Comparison of ENCODE assay signal across 28 mouse cellular contexts in the genomic region with DNA sequence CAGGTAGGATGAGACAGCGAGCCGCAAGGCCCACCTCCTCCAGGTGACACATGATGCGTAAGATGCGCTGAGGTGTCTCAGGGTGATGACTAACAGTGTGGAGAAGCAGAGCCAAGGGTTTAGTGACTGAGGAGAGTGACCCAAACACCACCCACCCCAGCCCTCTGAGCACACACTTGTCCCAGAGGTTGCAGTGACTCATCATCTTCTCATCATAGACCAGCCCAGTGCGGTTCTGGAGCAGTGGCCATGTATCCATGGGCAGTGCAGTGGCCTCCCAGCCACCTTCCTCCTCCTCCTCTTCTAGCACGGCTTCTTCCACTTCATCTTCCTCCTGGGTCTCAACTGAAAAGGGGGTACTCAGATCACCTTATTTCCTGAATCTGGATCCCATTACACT. TPM values are rescaled to one million over a fixed set of nuclear protein-coding genes. Genes with fewer than 3 reads are reported as not detected.
"Had no signal": no experiment of that assay in that cellular context is flagged by ENCODE, and none has a peak within 500 bp of the region (broad histone marks: within the 10 kb centered on the region; RNA-seq: fewer than 3 reads in every experiment).

No protein-coding gene starts in this region.

- ATAC-seq: liver, embryonic 12.5 days had no signal

- DNase-seq: kidney, postnatal 10 days; kidney, postnatal 4 days; liver; lung, adult 18-20 months; lung, postnatal 10 days; lung, postnatal 36 days; midbrain, embryonic 14.5 days; thymus, adult 2 months; thymus, postnatal 14 days; thymus, postnatal 4 days had no signal

- H3K36me3 ChIP-seq: liver, embryonic 15.5 days had no signal

- H3K27me3 ChIP-seq: kidney, embryonic 15.5 days; limb, embryonic 13.5 days; liver, embryonic 12.5 days; liver, embryonic 15.5 days; lung, embryonic 15.5 days had no signal

- H3K4me3 ChIP-seq: kidney, embryonic 15.5 days; limb, embryonic 10.5 days; limb, embryonic 13.5 days; liver, embryonic 12.5 days; liver, embryonic 15.5 days; lung, embryonic 15.5 days had no signal

RNA-seq across cellular contexts. Expression of gene Eras, which starts 9.3 kb away (rescaled TPM):
- total RNA-seq: layer of hippocampus, adult 18-20 months; layer of hippocampus, postnatal 14 days; left cerebral cortex, adult 8-10 months; left cerebral cortex, postnatal 14 days; megakaryocyte-erythroid progenitor cell, adult 5-6 weeks; midbrain, postnatal 0 days had no signal
- polyA plus RNA-seq: kidney, embryonic 15.5 days; limb, embryonic 10.5 days; limb, embryonic 13.5 days; liver, embryonic 12.5 days; liver, embryonic 15.5 days; lung, embryonic 15.5 days; midbrain, embryonic 11.5 days; midbrain, embryonic 14.5 days; midbrain, postnatal 0 days; neural tube, embryonic 11.5 days; neural tube, embryonic 14.5 days; small intestine, adult 2 months; stomach, embryonic 14.5 days; stomach, postnatal 0 days; thymus, adult 2 months had no signal

RNA-seq across cellular contexts. Expression of gene Pcsk1n, which starts 18.0 kb away (rescaled TPM):
- total RNA-seq: megakaryocyte-erythroid progenitor cell, adult 5-6 weeks had no signal

RNA-seq across cellular contexts. Expression of gene Gm10490, which starts 28.3 kb away (rescaled TPM):
- total RNA-seq: layer of hippocampus, adult 18-20 months; layer of hippocampus, postnatal 14 days; left cerebral cortex, postnatal 14 days; megakaryocyte-erythroid progenitor cell, adult 5-6 weeks; midbrain, postnatal 0 days had no signal
- polyA plus RNA-seq: kidney, embryonic 15.5 days; limb, embryonic 10.5 days; limb, embryonic 13.5 days; liver, embryonic 12.5 days; liver, embryonic 15.5 days; lung, embryonic 15.5 days; midbrain, embryonic 11.5 days; midbrain, embryonic 14.5 days; midbrain, postnatal 0 days; neural tube, embryonic 11.5 days; neural tube, embryonic 14.5 days; small intestine, adult 2 months; stomach, embryonic 14.5 days; stomach, postnatal 0 days; thymus, adult 2 months had no signal

RNA-seq across cellular contexts. Expression of gene Gm10491, which starts 30.0 kb away (rescaled TPM):
- total RNA-seq: layer of hippocampus, adult 18-20 months; layer of hippocampus, postnatal 14 days; left cerebral cortex, adult 8-10 months; left cerebral cortex, postnatal 14 days; megakaryocyte-erythroid progenitor cell, adult 5-6 weeks; midbrain, postnatal 0 days had no signal
- polyA plus RNA-seq: kidney, embryonic 15.5 days; limb, embryonic 10.5 days; limb, embryonic 13.5 days; liver, embryonic 12.5 days; liver, embryonic 15.5 days; lung, embryonic 15.5 days; midbrain, embryonic 11.5 days; midbrain, embryonic 14.5 days; midbrain, postnatal 0 days; neural tube, embryonic 11.5 days; neural tube, embryonic 14.5 days; small intestine, adult 2 months; stomach, embryonic 14.5 days; stomach, postnatal 0 days; thymus, adult 2 months had no signal
